Mouse (Mus musculus) embryonic fibroblast, embryonic 13.5 days (primary cell): ENCODE data around the gene Gzma.

Source experiments
- CTCF ChIP-seq: IDR thresholded peaks from 2 replicates; pipeline ENCODE4 v1.5.1; 2011; ENCODE audit warnings: mild to moderate bottlenecking, control low read depth, low read length, moderate library complexity, borderline replicate concordance; ENCODE audit not compliant: insufficient read depth
- POLR2A ChIP-seq: IDR thresholded peaks from 2 replicates; pipeline ENCODE4 v1.6.1; 2011; ENCODE audit warnings: low read depth, mild to moderate bottlenecking, control low read depth, low read length, moderate library complexity

DNA sequence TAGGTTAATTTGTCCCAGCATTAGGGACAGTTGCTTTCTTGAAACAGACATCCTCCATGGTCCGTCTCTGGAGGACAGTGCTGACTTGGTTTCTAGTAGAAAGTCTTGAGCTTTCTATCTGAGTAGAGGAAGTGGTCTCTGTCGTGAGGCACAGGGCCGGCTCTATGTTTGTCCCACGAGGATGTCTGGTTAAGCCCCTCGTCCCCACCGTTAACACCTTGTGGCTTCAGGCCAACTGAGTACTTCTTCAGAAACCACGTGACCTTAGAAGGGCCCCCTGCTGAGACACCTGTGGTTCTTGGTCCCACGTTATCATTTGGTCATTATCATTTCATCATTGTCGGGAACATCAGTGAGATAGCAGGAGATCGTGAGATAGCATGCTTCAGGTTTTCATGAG is 1.0 kb upstream of the Gzma start:
- TF ChIP-seq POLR2A = no peak
- no peak for TF ChIP-seq CTCF
